Mouse (Mus musculus) spleen, adult 2 months (tissue): ENCODE results near the gene Gpr152. TPM values are rescaled to one million over a fixed set of nuclear protein-coding genes. Genes with fewer than 3 reads are reported as not detected.
"Not testable (repeated sequence)": the region's sequence is repeated elsewhere in the genome, so short reads cannot be mapped to it uniquely, and the experiment has no call there.

Experiments used
- DNase-seq, 2 experiments: peaks; one replicate each; pipeline versions ENCODE4 v3.0.0 to v3.0.0-alpha.2; 2012 to 2021; ENCODE audit warnings: low spot score in 2 of 2, low read depth in 1 of 2
- H3K27ac ChIP-seq: fragments of 200-500 bp; 2 replicates; pipeline ENCODE4 v1.5.1; 2012; ENCODE audit warnings: low read length, inconsistent platforms; ENCODE audit not compliant: insufficient read depth
- H3K27me3 ChIP-seq: fragments of 200-500 bp; 2 replicates; pipeline ENCODE4 v1.6.1; 2012; ENCODE audit warnings: mild to moderate bottlenecking, moderate library complexity, low read length, inconsistent platforms; ENCODE audit not compliant: control insufficient read depth, insufficient read depth
- H3K36me3 ChIP-seq: fragments of 200-500 bp; 2 replicates; pipeline ENCODE4 v1.6.1; 2012; ENCODE audit warnings: mild to moderate bottlenecking, low read length, inconsistent platforms; ENCODE audit not compliant: control insufficient read depth, insufficient read depth
- H3K4me1 ChIP-seq: fragments of 200-500 bp; 2 replicates; pipeline ENCODE4 v1.6.1; 2011; ENCODE audit warnings: inconsistent platforms; ENCODE audit not compliant: control insufficient read depth, insufficient read depth, insufficient read length
- H3K4me3 ChIP-seq: fragments of 200-500 bp; 2 replicates; pipeline ENCODE4 v1.5.1; 2011; ENCODE audit warnings: mild to moderate bottlenecking, inconsistent platforms; ENCODE audit not compliant: insufficient read depth, insufficient read length; ENCODE audit errors: extremely low read depth
- CTCF ChIP-seq: fragments of 200-500 bp; IDR thresholded peaks from 2 replicates; pipeline ENCODE4 v1.5.1; 2011; ENCODE audit warnings: mild to moderate bottlenecking, inconsistent platforms; ENCODE audit not compliant: insufficient read depth, insufficient read length, insufficient replicate concordance; ENCODE audit errors: extremely low read depth
- POLR2A ChIP-seq: fragments of 200-500 bp; IDR thresholded peaks from 2 replicates; pipeline ENCODE4 v1.6.1; 2011; ENCODE audit warnings: low read depth, low read length, inconsistent platforms
- WGBS: fragments of 180-500 bp; shearing (Covaris S2); methylation state at CpG from one replicate; pipeline ENCODE4 v1.1.7; 2018; 5-methylcytosine and 5-hydroxymethylcytosine counted together
- polyA plus RNA-seq: library from polyadenylated mRNA; depleted of rRNA; stranded (reverse); fragments of >200 nt; gene quantifications from 2 replicates; pipeline ENCODE4 v1.2.3, GENCODE M21; 2012

Gpr152 gene
- polyA plus RNA-seq, 1 experiment, result 0.09 TPM

GRCm38 (mm10) chr19:4122411-4123370 lies 16.9 kb upstream of the Gpr152 start:
- H3K27me3 ChIP-seq, result no peaks in the 10 kb centered on the region
- peak overlapping the region; percentile 60 for H3K27ac ChIP-seq
- TF ChIP-seq POLR2A, result no peak
- no peak for TF ChIP-seq CTCF
- H3K4me3 ChIP-seq, result no peak overlapping the region
- H3K4me1 ChIP-seq, result peaks cover 35% of the 10 kb centered on the region
- H3K36me3 ChIP-seq, result peaks cover 5% of the 10 kb centered on the region
- DNase-seq, result peak in 1 of 2 experiments; percentile 3
- WGBS, result 31% methylated on average over 7 of the region's 7 CpGs

- DNase-seq, result peak in 1 of 2 experiments; percentile 3
- H3K27me3 ChIP-seq, result no peaks in the 10 kb centered on the region
- no peak overlapping the region for H3K4me3 ChIP-seq
- peaks cover 30% of the 10 kb centered on the region for H3K4me1 ChIP-seq
- no peak for TF ChIP-seq CTCF
- no peak for TF ChIP-seq POLR2A
- 93% methylated on average over 4 of the region's 4 CpGs for WGBS
- H3K27ac ChIP-seq, result peak overlapping the region; percentile 10
- H3K36me3 ChIP-seq, result peaks cover 9% of the 10 kb centered on the region
Measured at GRCm38 (mm10) chr19:4124432-4124831, 15.2 kb upstream of the Gpr152 start.

DNA sequence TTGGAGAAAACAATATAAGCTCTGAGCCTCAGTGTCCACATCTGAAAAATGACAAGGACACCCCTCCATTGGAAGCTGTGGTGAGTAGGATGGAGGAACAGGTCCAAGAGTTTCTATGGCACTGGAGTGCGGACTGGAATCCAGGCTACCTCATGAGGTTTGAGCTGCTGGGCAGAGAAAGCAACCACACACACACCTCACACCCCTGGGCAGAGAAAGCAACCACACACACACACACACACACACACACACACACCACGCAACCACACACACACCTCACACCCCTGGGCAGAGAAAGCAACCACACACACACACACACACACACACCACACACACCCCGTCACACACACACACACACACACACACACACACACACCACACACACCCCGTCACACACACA lies 14.3 kb upstream of the Gpr152 start:
- Histone ChIP-seq H3K27ac (peak overlapping the region; percentile 70), H3K4me1 (peaks cover 27% of the 10 kb centered on the region), H3K36me3 (peaks cover 12% of the 10 kb centered on the region), H3K4me3 (peak overlapping the region; percentile 33; the same call in 1 of the 2 replicates)
- H3K27me3 ChIP-seq, DNase-seq: not testable (repeated sequence)
- 27% methylated on average over 4 of the region's 4 CpGs for WGBS

- peak within 1 kb of the TSS; percentile 81 for H3K4me3 ChIP-seq
- DNase-seq, result peak; percentile 96 to 99
- H3K4me1 ChIP-seq, result peaks cover 23% of the 10 kb centered on the region
- peaks cover 16% of the 10 kb centered on the region for H3K36me3 ChIP-seq
- H3K27ac ChIP-seq, result peak within 1 kb of the TSS; percentile 85
- WGBS, result 1% methylated on average over 58 of the region's 64 CpGs
- H3K27me3 ChIP-seq, result no peaks in the 10 kb centered on the region
- peak; percentile 93 for TF ChIP-seq CTCF
- TF ChIP-seq POLR2A, result peak; percentile 89
Measured at GRCm38 (mm10) chr19:4125741-4126696, 13.6 kb upstream of the Gpr152 start, which contains the start of gene Aip. Gene Aip (minus strand): TSS chr19:4125858.

- 65% methylated on average over 7 of the region's 7 CpGs for WGBS
- Histone ChIP-seq H3K36me3 (peaks cover 23% of the 10 kb centered on the region), H3K27ac (peak overlapping the region; percentile 85), H3K4me1 (peaks cover 21% of the 10 kb centered on the region), H3K4me3 (peak overlapping the region; percentile 81), H3K27me3 (no peaks in the 10 kb centered on the region)
- peak in 1 of 2 experiments; percentile 15 for DNase-seq
- TF ChIP-seq POLR2A (no peak), CTCF (no peak)
Measured at GRCm38 (mm10) chr19:4126759-4127495, 12.7 kb upstream of the Gpr152 start.

DNA sequence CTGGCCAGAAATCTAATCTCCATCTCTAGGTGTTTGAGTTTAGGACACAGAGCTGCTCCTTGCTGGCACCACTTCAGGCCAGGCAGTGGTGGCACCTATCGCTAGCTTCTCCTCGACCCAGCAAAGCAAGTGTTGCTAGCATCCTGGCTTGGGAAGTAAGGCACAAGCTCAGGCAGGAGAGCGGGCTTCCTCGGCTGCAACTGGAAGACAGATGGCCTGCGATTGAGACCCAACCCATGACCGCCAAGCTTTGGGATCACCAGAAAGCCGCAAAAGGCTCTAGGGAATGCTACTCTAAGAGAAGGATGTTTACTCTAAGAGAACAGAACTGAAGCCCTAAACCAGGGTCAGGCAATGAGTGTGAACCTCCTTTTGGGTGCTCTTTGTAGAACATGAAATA lies 10.1 kb upstream of the Gpr152 start:
- no peak overlapping the region for H3K4me3 ChIP-seq
- peaks cover 33% of the 10 kb centered on the region for H3K36me3 ChIP-seq
- 98% methylated on average over 7 of the region's 7 CpGs for WGBS
- H3K27me3 ChIP-seq, result no peaks in the 10 kb centered on the region
- peaks cover 14% of the 10 kb centered on the region; the same call in 1 of the 2 replicates for H3K4me1 ChIP-seq
- H3K27ac ChIP-seq, result no peak overlapping the region
- TF ChIP-seq CTCF (no peak), POLR2A (no peak)
- DNase-seq, result no peak
